Mouse (Mus musculus) ES-Bruce4 (cell line): ENCODE data around the gene Tmem121. TPM values are rescaled to one million over a fixed set of nuclear protein-coding genes. Genes with fewer than 3 reads are reported as not detected.

Source experiments
- H3K27ac ChIP-seq: 2 replicates; pipeline ENCODE4 v1.5.1; 2012; ENCODE audit warnings: low read length, inconsistent platforms; ENCODE audit not compliant: insufficient read depth
- H3K27me3 ChIP-seq: 2 replicates; pipeline ENCODE4 v1.6.1; 2012; ENCODE audit warnings: mild to moderate bottlenecking, low read length, inconsistent platforms; ENCODE audit not compliant: control insufficient read depth, poor library complexity, insufficient read depth, severe bottlenecking
- H3K36me3 ChIP-seq: 2 replicates; pipeline ENCODE4 v1.6.1; 2012; ENCODE audit warnings: inconsistent platforms, mild to moderate bottlenecking, low read length, moderate library complexity; ENCODE audit not compliant: control insufficient read depth, poor library complexity, insufficient read depth, severe bottlenecking
- H3K4me1 ChIP-seq: one replicate; pipeline ENCODE4 v1.8.1; 2011; ENCODE audit warnings: low read length; ENCODE audit not compliant: control insufficient read depth, insufficient read depth
- H3K4me3 ChIP-seq: 2 replicates; pipeline ENCODE4 v1.5.1; 2011; ENCODE audit warnings: low read depth, mild to moderate bottlenecking, low read length
- H3K9ac ChIP-seq: 2 replicates; pipeline ENCODE4 v1.6.1; 2012; ENCODE audit warnings: low read depth, mild to moderate bottlenecking, inconsistent platforms; ENCODE audit not compliant: poor library complexity, severe bottlenecking
- H3K9me3 ChIP-seq: replicated peaks from 2 replicates; pipeline ENCODE4 v1.6.1; 2012; ENCODE audit warnings: mild to moderate bottlenecking, low read length, inconsistent platforms; ENCODE audit not compliant: control insufficient read depth, poor library complexity, insufficient read depth, severe bottlenecking
- CTCF ChIP-seq: IDR thresholded peaks from one replicate; pipeline ENCODE4 v1.8.1; 2011; ENCODE audit warnings: low read depth, low read length
- EP300 ChIP-seq: IDR thresholded peaks from 2 replicates; pipeline ENCODE4 v1.6.1; 2011; ENCODE audit warnings: low read depth, low read length; ENCODE audit not compliant: insufficient read depth
- POLR2A ChIP-seq: IDR thresholded peaks from one replicate; pipeline ENCODE4 v1.8.1; 2011; ENCODE audit warnings: low read length; ENCODE audit not compliant: insufficient read depth
- polyA plus RNA-seq: library from polyadenylated mRNA; stranded (reverse); fragments of >200 nt; gene quantifications from 2 replicates; pipeline ENCODE4 v1.2.4, GENCODE M21; 2011; ENCODE audit warnings: low read depth; ENCODE audit not compliant: missing spikeins, insufficient read depth, insufficient read length

Gene Tmem121
- polyA plus RNA-seq, 1 experiment: 4.8 TPM

- no peak overlapping the region for H3K9ac ChIP-seq
- no peaks in the 10 kb centered on the region for H3K36me3 ChIP-seq
- H3K27ac ChIP-seq: no peak overlapping the region
- no peaks in the 10 kb centered on the region for H3K9me3 ChIP-seq
- no peaks in the 10 kb centered on the region for H3K27me3 ChIP-seq
- H3K4me1 ChIP-seq: no peaks in the 10 kb centered on the region
- H3K4me3 ChIP-seq: no peak overlapping the region
- TF ChIP-seq POLR2A: no peak
- TF ChIP-seq CTCF: no peak
- no peak for TF ChIP-seq EP300
Measured at GRCm38 (mm10) chr12:113176960-113177725, 8.6 kb upstream of the Tmem121 start.

- Histone ChIP-seq H3K4me3 (no peak overlapping the region), H3K9ac (no peak overlapping the region), H3K27me3 (no peaks in the 10 kb centered on the region), H3K9me3 (no peaks in the 10 kb centered on the region), H3K27ac (no peak overlapping the region), H3K36me3 (no peaks in the 10 kb centered on the region), H3K4me1 (no peaks in the 10 kb centered on the region)
- TF ChIP-seq EP300: no peak
- no peak for TF ChIP-seq CTCF
- no peak for TF ChIP-seq POLR2A
Measured at GRCm38 (mm10) chr12:113181020-113181419, 4.7 kb upstream of the Tmem121 start.

GRCm38 (mm10) chr12:113184945-113185344, 785 bp upstream of the Tmem121 start:
- no peaks in the 10 kb centered on the region for H3K9me3 ChIP-seq
- no peak overlapping the region for H3K9ac ChIP-seq
- no peaks in the 10 kb centered on the region for H3K27me3 ChIP-seq

DNA sequence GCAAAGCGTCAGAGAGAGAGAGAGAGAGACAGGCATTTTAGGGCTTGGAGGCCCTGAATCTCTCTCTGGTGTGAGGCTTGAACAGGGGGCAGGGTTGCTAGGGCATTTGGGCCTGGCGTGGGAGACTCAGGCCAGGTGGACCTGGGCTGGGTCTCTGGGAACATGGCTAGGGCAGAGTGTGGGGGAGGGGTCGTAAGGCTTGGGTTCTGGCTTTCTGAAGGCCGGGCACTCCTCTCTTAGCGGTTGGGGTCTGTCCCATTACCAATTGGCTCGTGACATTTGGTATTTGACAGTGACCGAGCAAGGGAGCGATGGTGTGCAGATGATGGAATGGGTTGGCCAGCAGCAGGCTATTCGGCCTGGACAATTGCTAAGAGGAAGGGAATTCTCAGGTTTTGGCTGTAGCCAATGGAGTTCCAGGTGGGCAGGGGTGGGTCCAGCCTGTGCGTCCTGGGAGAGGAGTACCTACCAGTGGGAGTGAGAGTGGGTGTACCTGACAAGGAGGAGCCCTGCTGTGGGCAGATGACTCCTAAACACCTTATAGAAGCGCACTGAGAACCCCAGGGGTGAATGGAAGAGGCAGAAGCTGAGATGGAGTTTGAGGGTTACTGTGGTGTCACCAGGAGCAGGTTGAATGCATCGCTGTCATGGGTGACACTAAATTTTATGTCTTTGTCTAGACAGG, 738 bp downstream of the Tmem121 start:
- peak overlapping the region; percentile 62 for H3K9ac ChIP-seq
- peaks cover 5% of the 10 kb centered on the region for H3K4me1 ChIP-seq
- no peaks in the 10 kb centered on the region for H3K9me3 ChIP-seq
- H3K27me3 ChIP-seq: no peaks in the 10 kb centered on the region
- peak overlapping the region; percentile 73 for H3K4me3 ChIP-seq
- TF ChIP-seq EP300 (no peak), POLR2A (no peak), CTCF (no peak)
- H3K27ac ChIP-seq: no peak overlapping the region
- no peaks in the 10 kb centered on the region for H3K36me3 ChIP-seq

More at GRCm38 (mm10) chr12:113184945-113185344, 785 bp upstream of the Tmem121 start:
- Histone ChIP-seq H3K27ac (no peak overlapping the region), H3K4me1 (peaks cover 5% of the 10 kb centered on the region), H3K4me3 (no peak overlapping the region), H3K36me3 (no peaks in the 10 kb centered on the region)
- TF ChIP-seq POLR2A (no peak), EP300 (no peak), CTCF (no peak)

DNA sequence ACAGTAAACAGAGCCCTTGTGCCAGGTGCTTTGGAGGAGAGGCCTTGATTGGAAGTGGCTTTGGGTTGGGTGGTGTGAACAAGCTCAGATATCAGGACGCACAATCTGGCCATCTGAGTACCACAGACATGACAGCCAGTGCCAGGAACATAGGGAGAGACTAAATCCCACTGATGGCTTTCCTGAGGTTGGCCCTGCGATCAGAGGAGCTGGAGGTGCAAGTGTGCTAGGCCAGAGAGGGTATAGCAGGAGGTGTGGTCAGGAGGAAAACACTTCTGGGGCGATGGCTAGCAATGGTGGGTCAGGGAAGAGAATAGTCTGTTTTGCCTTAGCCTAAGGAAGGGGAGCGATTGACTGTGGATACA, 1.3 kb downstream of the Tmem121 start:
- H3K9ac ChIP-seq: peak overlapping the region; percentile 44
- H3K4me3 ChIP-seq: no peak overlapping the region
- H3K27ac ChIP-seq: no peak overlapping the region
- H3K4me1 ChIP-seq: peaks cover 5% of the 10 kb centered on the region
- H3K27me3 ChIP-seq: no peaks in the 10 kb centered on the region
- no peak for TF ChIP-seq POLR2A
- no peak for TF ChIP-seq EP300
- no peak for TF ChIP-seq CTCF
- H3K9me3 ChIP-seq: no peaks in the 10 kb centered on the region
- H3K36me3 ChIP-seq: no peaks in the 10 kb centered on the region

GRCm38 (mm10) chr12:113187584-113188295, 2.0 kb downstream of the Tmem121 start:
- Histone ChIP-seq H3K4me1 (peaks cover 5% of the 10 kb centered on the region), H3K9me3 (no peaks in the 10 kb centered on the region), H3K36me3 (no peaks in the 10 kb centered on the region), H3K27me3 (no peaks in the 10 kb centered on the region), H3K9ac (peak overlapping the region; percentile 44), H3K4me3 (peak overlapping the region; percentile 56), H3K27ac (no peak overlapping the region)
- TF ChIP-seq POLR2A: no peak
- peak; percentile 77 for TF ChIP-seq CTCF
- peak; percentile 36; the same call in 1 of the 2 replicates for TF ChIP-seq EP300
